Comparison of ENCODE assay signal across 9 mouse cellular contexts in genomic region chr6:115956922-115957601, GRCm38 (mm10). TPM values are rescaled to one million over a fixed set of nuclear protein-coding genes. Genes with fewer than 3 reads are reported as not detected.
A peak's percentile ranks its signal among the peaks of the same experiment; 100 is the strongest.
DNase-seq lines count a peak whose midpoint lies in the region; ATAC-seq and TF ChIP-seq lines count a peak whose summit lies in the region.
"Had no signal": no experiment of that assay in that cellular context is flagged by ENCODE, and none has a peak within 500 bp of the region (broad histone marks: within the 10 kb centered on the region; RNA-seq: fewer than 3 reads in every experiment).

No protein-coding gene starts in this region.

- H3K27me3 ChIP-seq in liver, adult 2 months (ENCODE audit: control insufficient read depth, insufficient read depth, low read length): no peaks in the 10 kb centered on the region
- H3K27me3 ChIP-seq in heart, embryonic 10.5 days (ENCODE audit: insufficient read depth, poor library complexity, severe bottlenecking): no peaks in the 10 kb centered on the region; the same call in 1 of the 2 replicates
- no peaks in the 10 kb centered on the region for H3K27me3 ChIP-seq in kidney, embryonic 14.5 days (ENCODE audit: control insufficient read depth, insufficient read depth, low read length)

- H3K4me2 ChIP-seq in kidney, embryonic 14.5 days (replicated peaks; ENCODE audit: low read depth, low read length): no peak overlapping the region

- 40% methylated on average over 16 of the region's 16 CpGs for WGBS in liver, adult 2 months
- WGBS in heart, embryonic 10.5 days: 38% methylated on average over 16 of the region's 16 CpGs
- WGBS in kidney, embryonic 14.5 days: 35% methylated on average over 16 of the region's 16 CpGs

- H3K36me3 ChIP-seq in liver, adult 2 months (ENCODE audit: control insufficient read depth, insufficient read depth, low read length): no peaks in the 10 kb centered on the region
- peaks cover 72% of the 10 kb centered on the region for H3K36me3 ChIP-seq in heart, embryonic 10.5 days
- peaks cover 44% of the 10 kb centered on the region for H3K36me3 ChIP-seq in kidney, embryonic 14.5 days (ENCODE audit: control insufficient read depth, insufficient read depth, low read length)

- no peaks in the 10 kb centered on the region for H3K4me1 ChIP-seq in liver, adult 2 months (ENCODE audit: control insufficient read depth, insufficient read depth, low read length)
- peaks cover 54% of the 10 kb centered on the region for H3K4me1 ChIP-seq in heart, embryonic 10.5 days
- H3K4me1 ChIP-seq in kidney, embryonic 14.5 days (ENCODE audit: control insufficient read depth, insufficient read depth, low read length): peaks cover 17% of the 10 kb centered on the region

- ATAC-seq in kidney, embryonic 14.5 days (ENCODE audit: low FRiP score, low TSS enrichment): peak; percentile 24; the same call in 1 of the 2 replicates

- H3K9me3 ChIP-seq in heart, embryonic 10.5 days: no peaks in the 10 kb centered on the region
- H3K9me3 ChIP-seq in kidney, embryonic 14.5 days (ENCODE audit: control insufficient read depth, low read length): no peaks in the 10 kb centered on the region

- TF ChIP-seq POLR2A in liver, adult 2 months (IDR thresholded peaks at IDR 0.05; ENCODE audit: extremely low read depth, insufficient read depth, low read length): no peak

- H3K9ac ChIP-seq in liver, adult 2 months (ENCODE audit: low read depth, low read length): no peak overlapping the region
- no peak overlapping the region for H3K9ac ChIP-seq in kidney, embryonic 14.5 days (ENCODE audit: low read depth, low read length)

- H3K4me3 ChIP-seq in liver, adult 2 months (ENCODE audit: insufficient read depth, low read depth, low read length): no peak overlapping the region
- H3K4me3 ChIP-seq in heart, embryonic 10.5 days: no peak overlapping the region
- H3K4me3 ChIP-seq in kidney, embryonic 14.5 days (ENCODE audit: low read length): no peak overlapping the region

- no peak overlapping the region for H3K27ac ChIP-seq in liver, adult 2 months (replicated peaks; ENCODE audit: insufficient read depth, low read depth, low read length)
- peak overlapping the region; percentile 81 for H3K27ac ChIP-seq in heart, embryonic 10.5 days
- peak overlapping the region; percentile 20; the same call in 1 of the 2 replicates for H3K27ac ChIP-seq in kidney, embryonic 14.5 days (ENCODE audit: low read depth, low read length)

- no peaks in the 10 kb centered on the region for H3K79me2 ChIP-seq in liver, adult 2 months (ENCODE audit: control insufficient read depth, insufficient read depth, low read length)

- DNase-seq in liver, adult 2 months (ENCODE audit: extremely low read depth, low read depth, low spot score): peak; percentile 36
- no peak for DNase-seq in liver
- DNase-seq in cerebellum, postnatal 36 days: peak; percentile 79 to 85
- DNase-seq in heart, embryonic 10.5 days (ENCODE audit: low spot score): no peak
- DNase-seq in lung, postnatal 25 days (ENCODE audit: low spot score): peak; percentile 79
- no peak for DNase-seq in frontal cortex, postnatal 25 days (ENCODE audit: low spot score in 2 of 2)
- DNase-seq in urinary bladder, postnatal 4 days (ENCODE audit: low spot score in 2 of 2): no peak

- TF ChIP-seq CTCF in liver, adult 2 months (IDR thresholded peaks at IDR 0.05; ENCODE audit: low read depth, low read length): no peak

RNA-seq across cellular contexts. Expression of gene H1foo, which starts 12.3 kb away (rescaled TPM):
- not detected in 2 replicates for total RNA-seq in liver, adult 2 months (2014; rRNA removed)
- polyA plus RNA-seq in liver, adult 2 months (2012; rRNA removed): not detected in 2 replicates
- polyA plus RNA-seq in heart, embryonic 10.5 days (2016; fragmentation: Nextera tagmentation; extraction: Ambion mirVana): not detected in 2 replicates
- polyA plus RNA-seq in kidney, embryonic 14.5 days (2014; fragmentation: Nextera tagmentation; extraction: Ambion mirVana): not detected in 2 replicates
- total RNA-seq: neutrophil, adult 5-6 weeks had no signal

RNA-seq across cellular contexts. Expression of gene Rho, which starts 25.5 kb away (rescaled TPM):
- total RNA-seq in liver, adult 2 months (2014; rRNA removed): not detected in 2 replicates
- polyA plus RNA-seq in liver, adult 2 months (2012; rRNA removed): 0.04 TPM in 1 of 2 replicates, not detected in the other
- 0.28 TPM in 1 of 2 replicates, not detected in the other for polyA plus RNA-seq in heart, embryonic 10.5 days (2016; fragmentation: Nextera tagmentation; extraction: Ambion mirVana)
- polyA plus RNA-seq in kidney, embryonic 14.5 days (2014; fragmentation: Nextera tagmentation; extraction: Ambion mirVana): 0.06 TPM in 1 of 2 replicates, not detected in the other

RNA-seq across cellular contexts. Expression of gene Plxnd1, which starts 37.7 kb away (rescaled TPM):
- 12.4 and 17.4 TPM in 2 replicates for total RNA-seq in liver, adult 2 months (2014; rRNA removed)
- 12.1 and 18.4 TPM in 2 replicates for polyA plus RNA-seq in liver, adult 2 months (2012; rRNA removed)
- polyA plus RNA-seq in heart, embryonic 10.5 days (2016; fragmentation: Nextera tagmentation; extraction: Ambion mirVana): 42.9 and 61.7 TPM in 2 replicates
- 58.3 and 62.7 TPM in 2 replicates for polyA plus RNA-seq in kidney, embryonic 14.5 days (2014; fragmentation: Nextera tagmentation; extraction: Ambion mirVana)

Comparison
In these comparisons a context has a peak if more than half of its experiments do, and no peak if none do; other contexts are left out.
1. DNase-seq: peak in liver, adult 2 months (single experiment), cerebellum, postnatal 36 days (2 of 2) and lung, postnatal 25 days (single experiment); none in liver (single experiment), heart, embryonic 10.5 days (single experiment), frontal cortex, postnatal 25 days (0 of 2) and urinary bladder, postnatal 4 days (0 of 2).